Mouse (Mus musculus) cerebellum, adult (tissue): ENCODE measurements around the gene Ttc25.
"Not testable (repeated sequence)": the region's sequence is repeated elsewhere in the genome, so short reads cannot be mapped to it uniquely, and the experiment has no call there.

Source experiments
- ATAC-seq: cut with Nextera tagmentation; 2 replicates; pipeline ENCODE4 v1.9.2; 2017; ENCODE audit warnings: mild to moderate bottlenecking, moderate library complexity, mixed read lengths; ENCODE audit not compliant: insufficient number of reproducible peaks, low FRiP score, low TSS enrichment

The Ttc25 gene

GRCm38 (mm10) chr11:100527458-100528374 is 17.7 kb upstream of the Ttc25 start, which contains the start of gene Acly:
Acly (minus strand) TSS chr11:100528000.
- peak; percentile 97 for ATAC-seq

GRCm38 (mm10) chr11:100528375-100529165 is 16.8 kb upstream of the Ttc25 start:
- no peak for ATAC-seq

- ATAC-seq = no peak
Measured at GRCm38 (mm10) chr11:100533871-100534270, 11.5 kb upstream of the Ttc25 start.

GRCm38 (mm10) chr11:100534411-100534810 is 11.0 kb upstream of the Ttc25 start:
- ATAC-seq = not testable (repeated sequence)

GRCm38 (mm10) chr11:100534821-100535220 is 10.6 kb upstream of the Ttc25 start:
- not testable (repeated sequence) for ATAC-seq

GRCm38 (mm10) chr11:100535996-100536395 is 9.4 kb upstream of the Ttc25 start:
- no peak for ATAC-seq

- ATAC-seq = no peak
Measured at GRCm38 (mm10) chr11:100536466-100536865, 8.9 kb upstream of the Ttc25 start.

- ATAC-seq = no peak
Measured at GRCm38 (mm10) chr11:100540966-100541365, 4.4 kb upstream of the Ttc25 start.

GRCm38 (mm10) chr11:100541577-100541976 is 3.8 kb upstream of the Ttc25 start:
- no peak for ATAC-seq

- no peak for ATAC-seq
Measured at GRCm38 (mm10) chr11:100545746-100546085, 309 bp downstream of the Ttc25 start.

- ATAC-seq = no peak
Measured at GRCm38 (mm10) chr11:100546955-100547354, 1.5 kb downstream of the Ttc25 start.

GRCm38 (mm10) chr11:100548141-100548540 is 2.7 kb downstream of the Ttc25 start:
- no peak for ATAC-seq

- no peak for ATAC-seq
Measured at GRCm38 (mm10) chr11:100549466-100549865, 4.1 kb downstream of the Ttc25 start.

- ATAC-seq = no peak
Measured at GRCm38 (mm10) chr11:100550101-100550500, 4.7 kb downstream of the Ttc25 start.

- no peak for ATAC-seq
Measured at GRCm38 (mm10) chr11:100552842-100553241, 7.4 kb downstream of the Ttc25 start.

- peak; percentile 15; the same call in 1 of the 2 replicates for ATAC-seq
Measured at GRCm38 (mm10) chr11:100555583-100555982, 10.2 kb downstream of the Ttc25 start.

- ATAC-seq = no peak
Measured at GRCm38 (mm10) chr11:100557563-100557962, 12.2 kb downstream of the Ttc25 start.

- no peak for ATAC-seq
Measured at GRCm38 (mm10) chr11:100559476-100559875, 14.1 kb downstream of the Ttc25 start.

GRCm38 (mm10) chr11:100561748-100562147 is 16.3 kb downstream of the Ttc25 start:
- no peak for ATAC-seq

- no peak for ATAC-seq
Measured at GRCm38 (mm10) chr11:100564297-100564696, 18.9 kb downstream of the Ttc25 start.

- ATAC-seq = no peak
Measured at GRCm38 (mm10) chr11:100564703-100565102, 19.3 kb downstream of the Ttc25 start.
